Mouse (Mus musculus): ENCODE results near the gene Mroh2a. TPM values are rescaled to one million over a fixed set of nuclear protein-coding genes. Genes with fewer than 3 reads are reported as not detected.

Gene Mroh2a
- polyA plus RNA-seq, 1 experiment from 2014 or later = 0.29 TPM

DNA sequence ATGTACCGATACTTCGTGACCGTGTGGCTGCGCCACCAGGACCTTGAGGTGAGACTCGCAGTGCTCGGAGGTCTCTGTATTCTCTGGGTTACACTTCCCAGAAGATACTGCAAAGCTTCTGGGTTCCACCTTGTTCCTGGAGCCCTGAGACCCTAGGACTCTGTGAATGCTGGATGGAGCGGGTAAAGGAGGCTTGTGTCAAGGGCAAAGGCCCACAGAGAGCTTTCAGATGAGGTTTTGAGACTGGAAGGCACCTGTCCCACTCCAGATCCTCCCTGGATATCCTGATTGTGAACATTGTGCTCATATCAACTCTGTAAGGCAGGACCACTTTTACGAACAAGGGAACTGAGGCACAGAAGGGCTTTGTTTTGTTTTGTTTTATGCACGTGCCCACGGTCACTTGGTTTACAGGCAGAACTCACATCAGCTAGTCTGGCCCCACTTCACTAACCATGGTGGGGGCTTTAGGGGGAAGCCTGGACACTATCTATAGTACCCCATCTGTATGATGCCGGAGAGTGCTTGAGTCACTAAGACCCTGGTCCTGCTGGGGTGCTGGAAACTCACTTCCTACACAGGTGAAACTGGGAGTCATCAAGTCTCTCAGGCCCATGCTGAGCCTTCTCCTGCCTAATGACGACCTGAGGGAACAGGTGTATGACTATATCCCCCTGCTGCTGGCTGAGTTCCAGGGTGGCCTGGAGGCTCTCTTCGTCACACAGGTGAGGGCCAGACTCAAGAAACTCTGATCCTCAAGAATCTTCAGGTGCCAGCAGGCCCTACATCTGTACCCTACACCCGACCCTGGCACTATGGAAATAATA lies 6.8 kb downstream of the Mroh2a start:
- Histone ChIP-seq H3K9ac (ENCODE audit: low read depth, low read length) (no peak overlapping the region), H3K9me3 (ENCODE audit: control insufficient read depth) (peaks cover 52% of the 10 kb centered on the region), H3K4me1 (replicated peaks; ENCODE audit: control insufficient read depth, insufficient read depth, low read length) (no peaks in the 10 kb centered on the region), H3K4me3 (ENCODE audit: low read depth, low read length) (no peak overlapping the region), H3K27ac (ENCODE audit: low read depth, low read length) (no peak overlapping the region), H3K36me3 (ENCODE audit: control insufficient read depth, insufficient read depth) (no peaks in the 10 kb centered on the region), H3K4me2 (replicated peaks; ENCODE audit: low read depth) (no peak overlapping the region), H3K27me3 (replicated peaks; ENCODE audit: control insufficient read depth, insufficient read depth, low read length) (no peaks in the 10 kb centered on the region)
- no peak for ATAC-seq
- WGBS = 67% methylated on average over 14 of the region's 14 CpGs
- TF ChIP-seq CTCF (IDR thresholded peaks at IDR 0.05; ENCODE audit: low read depth) = no peak

DNA sequence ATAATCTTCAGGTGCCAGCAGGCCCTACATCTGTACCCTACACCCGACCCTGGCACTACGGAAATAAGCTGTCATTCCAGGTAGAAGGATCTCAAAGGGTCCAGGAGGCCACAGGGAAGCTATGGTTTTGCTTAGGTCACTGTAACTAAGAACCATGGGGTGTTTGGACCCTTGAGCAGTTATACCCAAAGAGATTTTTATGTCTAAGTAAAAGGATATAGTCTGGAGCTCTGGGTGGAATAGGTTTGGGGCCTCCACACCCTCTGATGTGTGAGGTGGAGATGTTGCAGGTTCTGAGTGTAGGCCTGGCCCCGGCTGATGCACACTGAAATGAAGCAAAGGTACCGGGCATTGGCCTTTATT lies 7.4 kb downstream of the Mroh2a start:
- peaks cover 57% of the 10 kb centered on the region for H3K9me3 ChIP-seq (ENCODE audit: control insufficient read depth)
- 61% methylated on average over 4 of the region's 4 CpGs for WGBS
- no peak overlapping the region for H3K9ac ChIP-seq (ENCODE audit: low read depth, low read length)
- H3K36me3 ChIP-seq (ENCODE audit: control insufficient read depth, insufficient read depth) = no peaks in the 10 kb centered on the region
- ATAC-seq = no peak
- H3K4me3 ChIP-seq (ENCODE audit: low read depth, low read length) = no peak overlapping the region
- H3K4me1 ChIP-seq (replicated peaks; ENCODE audit: control insufficient read depth, insufficient read depth, low read length) = no peaks in the 10 kb centered on the region
- TF ChIP-seq CTCF (IDR thresholded peaks at IDR 0.05; ENCODE audit: low read depth) = no peak
- H3K4me2 ChIP-seq (replicated peaks; ENCODE audit: low read depth) = no peak overlapping the region
- no peaks in the 10 kb centered on the region for H3K27me3 ChIP-seq (replicated peaks; ENCODE audit: control insufficient read depth, insufficient read depth, low read length)
- H3K27ac ChIP-seq (ENCODE audit: low read depth, low read length) = no peak overlapping the region

DNA sequence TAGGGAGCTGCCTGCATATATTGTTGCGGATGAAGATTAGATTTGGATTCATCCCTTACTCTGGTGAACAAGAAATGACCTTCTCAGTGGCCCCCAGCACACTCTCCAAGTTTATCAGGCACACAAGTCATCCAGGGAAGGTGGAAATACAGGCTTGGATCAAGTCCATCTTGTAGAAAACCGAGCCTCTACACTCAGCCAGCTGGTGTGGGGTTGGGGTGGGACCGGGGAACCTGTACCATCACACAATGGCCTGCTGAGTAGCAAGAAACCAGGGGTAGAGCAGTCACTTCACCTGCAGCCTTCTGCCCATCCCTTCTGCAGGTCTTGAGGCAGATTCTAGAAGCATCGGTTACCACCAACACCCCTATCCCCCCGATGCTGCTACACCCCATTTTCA lies 7.9 kb downstream of the Mroh2a start:
- Histone ChIP-seq H3K9ac (ENCODE audit: low read depth, low read length) (no peak overlapping the region), H3K4me1 (replicated peaks; ENCODE audit: control insufficient read depth, insufficient read depth, low read length) (no peaks in the 10 kb centered on the region), H3K9me3 (ENCODE audit: control insufficient read depth) (peaks cover 54% of the 10 kb centered on the region), H3K27me3 (replicated peaks; ENCODE audit: control insufficient read depth, insufficient read depth, low read length) (no peaks in the 10 kb centered on the region), H3K27ac (ENCODE audit: low read depth, low read length) (no peak overlapping the region), H3K4me3 (ENCODE audit: low read depth, low read length) (no peak overlapping the region), H3K4me2 (replicated peaks; ENCODE audit: low read depth) (no peak overlapping the region), H3K36me3 (ENCODE audit: control insufficient read depth, insufficient read depth) (no peaks in the 10 kb centered on the region)
- no peak for TF ChIP-seq CTCF (IDR thresholded peaks at IDR 0.05; ENCODE audit: low read depth)
- no peak for ATAC-seq
- WGBS = 42% methylated on average over 5 of the region's 5 CpGs

DNA sequence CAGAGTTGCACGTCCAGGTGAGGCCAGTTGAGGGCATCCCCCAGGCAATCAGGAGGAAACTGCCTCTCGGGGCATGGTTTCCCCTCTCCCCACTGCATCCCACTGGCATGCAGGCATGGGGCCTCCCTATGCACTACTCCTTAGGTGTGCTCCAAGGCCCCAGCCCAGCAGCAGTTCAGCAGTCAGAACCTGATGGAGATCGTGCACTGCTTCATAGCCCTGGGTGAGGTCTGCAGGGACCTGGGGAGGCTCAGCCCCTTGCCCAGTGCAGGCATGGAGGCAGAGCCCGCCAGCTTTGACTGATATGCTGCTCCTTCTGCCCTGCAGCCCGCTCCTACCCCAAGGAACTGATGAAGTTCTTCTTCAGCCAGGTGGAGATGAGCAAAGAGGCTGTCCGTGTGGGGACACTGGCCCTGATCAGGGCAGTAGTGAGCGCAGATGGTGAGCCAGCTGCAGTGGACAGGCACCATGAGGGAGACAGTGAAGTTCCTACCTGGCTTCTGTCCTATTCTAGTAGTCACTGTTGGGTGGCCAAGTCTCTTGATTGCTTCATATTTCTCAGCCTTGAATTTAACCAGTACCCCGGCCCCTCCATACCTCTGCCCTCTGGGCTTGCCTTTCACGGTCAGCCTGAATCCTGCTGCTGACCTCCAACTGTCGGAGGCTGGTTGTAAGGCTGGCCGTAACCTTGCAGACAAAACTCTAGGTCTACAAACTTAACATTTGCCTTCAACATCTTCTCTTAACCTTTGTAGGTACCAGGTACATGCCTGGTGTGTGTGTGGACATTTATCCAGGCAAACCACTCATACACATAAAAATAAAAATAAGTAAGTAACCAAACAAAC lies 8.5 kb downstream of the Mroh2a start:
- Histone ChIP-seq H3K36me3 (ENCODE audit: control insufficient read depth, insufficient read depth) (no peaks in the 10 kb centered on the region), H3K4me3 (ENCODE audit: low read depth, low read length) (no peak overlapping the region), H3K4me2 (replicated peaks; ENCODE audit: low read depth) (no peak overlapping the region), H3K4me1 (replicated peaks; ENCODE audit: control insufficient read depth, insufficient read depth, low read length) (no peaks in the 10 kb centered on the region), H3K27me3 (replicated peaks; ENCODE audit: control insufficient read depth, insufficient read depth, low read length) (no peaks in the 10 kb centered on the region), H3K9me3 (ENCODE audit: control insufficient read depth) (peaks cover 50% of the 10 kb centered on the region), H3K27ac (ENCODE audit: low read depth, low read length) (no peak overlapping the region), H3K9ac (ENCODE audit: low read depth, low read length) (no peak overlapping the region)
- 64% methylated on average over 11 of the region's 11 CpGs for WGBS
- TF ChIP-seq CTCF (IDR thresholded peaks at IDR 0.05; ENCODE audit: low read depth) = no peak
- ATAC-seq = no peak

DNA sequence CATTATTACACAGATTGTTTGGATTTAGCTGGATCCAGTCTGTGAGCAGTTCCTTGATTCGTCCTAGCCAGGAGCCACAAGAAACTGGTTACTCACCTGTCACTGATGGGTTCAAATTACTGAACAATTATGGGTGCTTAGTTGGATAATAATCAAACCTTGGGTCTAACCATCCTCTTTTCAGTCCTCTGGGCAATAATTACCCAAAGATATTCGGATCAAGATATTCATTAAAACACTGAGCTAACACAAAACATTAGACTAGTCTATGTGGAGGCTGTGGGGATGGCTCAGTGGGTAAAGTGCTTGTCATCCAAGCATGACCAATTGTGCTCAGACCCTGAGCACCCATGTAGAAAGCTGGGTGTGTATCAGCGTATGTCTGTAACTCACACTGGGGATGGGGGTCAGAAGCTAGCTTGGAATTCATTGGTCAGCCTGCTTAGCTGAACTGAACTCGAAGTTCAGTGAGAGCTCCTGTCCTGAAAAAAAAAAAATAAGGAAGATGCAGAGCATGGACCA lies 9.2 kb downstream of the Mroh2a start:
- Histone ChIP-seq H3K4me3 (ENCODE audit: low read depth, low read length) (no peak overlapping the region), H3K36me3 (ENCODE audit: control insufficient read depth, insufficient read depth) (no peaks in the 10 kb centered on the region), H3K27me3 (replicated peaks; ENCODE audit: control insufficient read depth, insufficient read depth, low read length) (no peaks in the 10 kb centered on the region), H3K9ac (ENCODE audit: low read depth, low read length) (no peak overlapping the region), H3K9me3 (ENCODE audit: control insufficient read depth) (peaks cover 52% of the 10 kb centered on the region), H3K4me2 (replicated peaks; ENCODE audit: low read depth) (no peak overlapping the region), H3K4me1 (replicated peaks; ENCODE audit: control insufficient read depth, insufficient read depth, low read length) (no peaks in the 10 kb centered on the region), H3K27ac (ENCODE audit: low read depth, low read length) (no peak overlapping the region)
- no peak for ATAC-seq
- 60% methylated on average over 4 of the region's 4 CpGs for WGBS
- TF ChIP-seq CTCF (IDR thresholded peaks at IDR 0.05; ENCODE audit: low read depth) = no peak

DNA sequence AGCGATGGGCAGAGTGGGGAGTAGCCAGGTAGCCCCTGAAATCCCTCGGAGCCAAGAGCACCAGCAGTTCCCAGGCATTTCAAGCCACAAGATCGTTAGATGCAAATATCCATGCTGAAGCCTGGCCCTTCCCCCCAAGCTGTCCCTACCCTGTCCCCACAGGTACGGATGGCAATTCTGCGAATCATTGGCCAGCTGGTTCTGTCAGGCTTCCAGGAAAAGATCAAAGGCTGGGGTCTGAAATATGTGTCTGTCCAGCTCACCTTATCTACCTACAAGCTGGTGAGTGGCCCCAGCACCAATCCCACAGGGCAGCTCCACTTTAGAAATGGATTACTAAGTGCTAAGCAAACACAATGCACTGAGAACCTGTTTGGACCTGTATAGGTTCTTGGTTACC lies 10.5 kb downstream of the Mroh2a start:
- Histone ChIP-seq H3K4me2 (replicated peaks; ENCODE audit: low read depth) (no peak overlapping the region), H3K36me3 (ENCODE audit: control insufficient read depth, insufficient read depth) (no peaks in the 10 kb centered on the region), H3K4me3 (ENCODE audit: low read depth, low read length) (no peak overlapping the region), H3K27me3 (replicated peaks; ENCODE audit: control insufficient read depth, insufficient read depth, low read length) (no peaks in the 10 kb centered on the region), H3K9ac (ENCODE audit: low read depth, low read length) (no peak overlapping the region), H3K9me3 (ENCODE audit: control insufficient read depth) (peaks cover 41% of the 10 kb centered on the region), H3K27ac (ENCODE audit: low read depth, low read length) (no peak overlapping the region), H3K4me1 (replicated peaks; ENCODE audit: control insufficient read depth, insufficient read depth, low read length) (no peaks in the 10 kb centered on the region)
- peak; percentile 8 for ATAC-seq
- no peak for TF ChIP-seq CTCF (IDR thresholded peaks at IDR 0.05; ENCODE audit: low read depth)
- WGBS = 75% methylated on average over 5 of the region's 5 CpGs

All from intestine, postnatal 0 days (tissue).